Mouse (Mus musculus) myocyte (in vitro differentiated cells): ENCODE results near the gene Kif20b.

Experiments used
- CEBPB ChIP-seq: IDR thresholded peaks from 2 replicates; pipeline ENCODE4 v1.6.1; 2011; ENCODE audit warnings: mild to moderate bottlenecking, moderate library complexity; ENCODE audit not compliant: poor library complexity, insufficient read depth, severe bottlenecking
- E2F4 ChIP-seq: IDR thresholded peaks from one replicate; pipeline ENCODE4 v1.6.1; 2011; ENCODE audit warnings: mild to moderate bottlenecking, control low read depth, moderate library complexity; ENCODE audit not compliant: insufficient read depth
- MAX ChIP-seq: IDR thresholded peaks from one replicate; pipeline ENCODE4 v1.6.1; 2011; ENCODE audit warnings: low read depth, mild to moderate bottlenecking, control low read depth
- MYOD1 ChIP-seq, 3 experiments: IDR thresholded peaks; one replicate each; pipeline ENCODE4 v1.6.1; 2011; ENCODE audit warnings: control low read depth in 2 of 3, low read depth in 2 of 3, mild to moderate bottlenecking in 2 of 3, moderate library complexity in 1 of 3; ENCODE audit not compliant: insufficient read length in 2 of 3, control insufficient read depth in 1 of 3
- MYOG ChIP-seq, 3 experiments: IDR thresholded peaks; one replicate each; pipeline ENCODE4 v1.6.1; 2011; ENCODE audit warnings: control low read depth in 2 of 3, low read depth in 2 of 3, mild to moderate bottlenecking in 2 of 3; ENCODE audit not compliant: insufficient read length in 2 of 3, control insufficient read depth in 1 of 3, insufficient read depth in 1 of 3
- POLR2A ChIP-seq: IDR thresholded peaks from one replicate; pipeline ENCODE4 v1.6.1; 2011; ENCODE audit warnings: low read depth, mild to moderate bottlenecking, control low read depth, moderate library complexity; ENCODE audit not compliant: insufficient read length
- POLR2AphosphoS2 ChIP-seq: IDR thresholded peaks from one replicate; pipeline ENCODE4 v1.6.1; 2011; ENCODE audit warnings: low read depth, control low read depth; ENCODE audit not compliant: insufficient read length
- REST ChIP-seq: IDR thresholded peaks from one replicate; pipeline ENCODE4 v1.6.1; 2011; ENCODE audit warnings: mild to moderate bottlenecking, control low read depth, moderate library complexity; ENCODE audit not compliant: insufficient read depth, insufficient read length
- SRF ChIP-seq: IDR thresholded peaks from one replicate; pipeline ENCODE4 v1.6.1; 2011; ENCODE audit warnings: low read depth; ENCODE audit not compliant: control insufficient read depth, insufficient read length
- TCF12 ChIP-seq: IDR thresholded peaks from one replicate; pipeline ENCODE4 v1.6.1; 2011; ENCODE audit warnings: mild to moderate bottlenecking, control low read depth; ENCODE audit not compliant: poor library complexity, insufficient read depth, severe bottlenecking
- USF1 ChIP-seq: IDR thresholded peaks from one replicate; pipeline ENCODE4 v1.6.1; 2011; ENCODE audit warnings: low read depth, mild to moderate bottlenecking, control low read depth, moderate library complexity

- TF ChIP-seq USF1, result no peak
- TF ChIP-seq POLR2AphosphoS2, result no peak
- TF ChIP-seq MAX, result no peak
- TF ChIP-seq POLR2A, result no peak
- TF ChIP-seq MYOG (IDR thresholded peaks at IDR 0.05; ENCODE audit: control insufficient read depth in 1 of 3, insufficient read depth in 1 of 3, insufficient read length in 2 of 3, low read depth in 2 of 3), result no peak
- no peak for TF ChIP-seq TCF12
- TF ChIP-seq E2F4, result no peak
- no peak for TF ChIP-seq SRF
- no peak for TF ChIP-seq CEBPB
- TF ChIP-seq MYOD1 (IDR thresholded peaks at IDR 0.05; ENCODE audit: control insufficient read depth in 1 of 3, insufficient read length in 2 of 3, low read depth in 2 of 3), result no peak
- no peak for TF ChIP-seq REST
Observed at GRCm38 (mm10) chr19:34883526-34884224, 38.5 kb upstream of the Kif20b start.
